Mouse (Mus musculus): ENCODE measurements around the gene Plekha3.

The Plekha3 gene

GRCm38 (mm10) chr2:76674725-76675427 lies at the start of gene Plekha3:
Gene Plekha3, plus strand, starts transcription at chr2:76675281.
- DNase-seq (ENCODE audit: low spot score in 2 of 2), result peak; percentile 70 to 79

- no peak for DNase-seq (ENCODE audit: low spot score in 2 of 2)
Observed at GRCm38 (mm10) chr2:76630293-76630692, 44.8 kb upstream of the Plekha3 start.

GRCm38 (mm10) chr2:76631600-76631999 lies 43.5 kb upstream of the Plekha3 start:
- no peak for DNase-seq (ENCODE audit: low spot score in 2 of 2)

GRCm38 (mm10) chr2:76639637-76640036 lies 35.4 kb upstream of the Plekha3 start:
- no peak for DNase-seq (ENCODE audit: low spot score in 2 of 2)

- DNase-seq (ENCODE audit: low spot score in 2 of 2), result no peak
Observed at GRCm38 (mm10) chr2:76643801-76644200, 31.3 kb upstream of the Plekha3 start.

GRCm38 (mm10) chr2:76647441-76647869 lies 27.6 kb upstream of the Plekha3 start:
- DNase-seq (ENCODE audit: low spot score in 2 of 2), result peak in 1 of 2 experiments; percentile 14

GRCm38 (mm10) chr2:76647883-76648570 lies 27.1 kb upstream of the Plekha3 start, which contains the start of the genes Prkra and Pjvk:
Gene Prkra, minus strand, starts transcription at chr2:76648015.
Gene Pjvk, plus strand, starts transcription at chr2:76648476.
- DNase-seq (ENCODE audit: low spot score in 2 of 2), result peak; percentile 91 to 95

- no peak for DNase-seq (ENCODE audit: low spot score in 2 of 2)
Observed at GRCm38 (mm10) chr2:76648666-76649141, 26.4 kb upstream of the Plekha3 start.

GRCm38 (mm10) chr2:76653070-76653469 lies 22.0 kb upstream of the Plekha3 start:
- no peak for DNase-seq (ENCODE audit: low spot score in 2 of 2)

- DNase-seq (ENCODE audit: low spot score in 2 of 2), result no peak
Observed at GRCm38 (mm10) chr2:76654646-76655045, 20.4 kb upstream of the Plekha3 start.

- DNase-seq (ENCODE audit: low spot score in 2 of 2), result no peak
Observed at GRCm38 (mm10) chr2:76655444-76655843, 19.6 kb upstream of the Plekha3 start.

- no peak for DNase-seq (ENCODE audit: low spot score in 2 of 2)
Observed at GRCm38 (mm10) chr2:76655982-76656381, 19.1 kb upstream of the Plekha3 start.

GRCm38 (mm10) chr2:76658551-76658950 lies 16.5 kb upstream of the Plekha3 start:
- no peak for DNase-seq (ENCODE audit: low spot score in 2 of 2)

- no peak for DNase-seq (ENCODE audit: low spot score in 2 of 2)
Observed at GRCm38 (mm10) chr2:76659419-76659818, 15.7 kb upstream of the Plekha3 start.

- no peak for DNase-seq (ENCODE audit: low spot score in 2 of 2)
Observed at GRCm38 (mm10) chr2:76665531-76665930, 9.6 kb upstream of the Plekha3 start.

- DNase-seq (ENCODE audit: low spot score in 2 of 2), result no peak
Observed at GRCm38 (mm10) chr2:76667200-76667599, 7.9 kb upstream of the Plekha3 start.

GRCm38 (mm10) chr2:76671641-76672040 lies 3.4 kb upstream of the Plekha3 start:
- DNase-seq (ENCODE audit: low spot score in 2 of 2), result no peak

- DNase-seq (ENCODE audit: low spot score in 2 of 2), result no peak
Observed at GRCm38 (mm10) chr2:76672134-76672745, 2.8 kb upstream of the Plekha3 start.

- DNase-seq (ENCODE audit: low spot score in 2 of 2), result peak; percentile 83
Observed at GRCm38 (mm10) chr2:76672966-76673392, 2.1 kb upstream of the Plekha3 start, which contains the start of gene Fkbp7. Gene Fkbp7, minus strand, starts transcription at chr2:76673116.

GRCm38 (mm10) chr2:76673472-76674081 lies 1.5 kb upstream of the Plekha3 start:
- DNase-seq (ENCODE audit: low spot score in 2 of 2), result no peak

- no peak for DNase-seq (ENCODE audit: low spot score in 2 of 2)
Observed at GRCm38 (mm10) chr2:76675451-76675850, 370 bp downstream of the Plekha3 start.

- no peak for DNase-seq (ENCODE audit: low spot score in 2 of 2)
Observed at GRCm38 (mm10) chr2:76675949-76676348, 868 bp downstream of the Plekha3 start.

Data from frontal cortex, postnatal 14 days (tissue).